Mouse (Mus musculus): ENCODE measurements around the gene Uvrag.

Gene Uvrag

GRCm38 (mm10) chr7:98924380-98924869 lies 216.5 kb downstream of the Uvrag start:
- no peak for TF ChIP-seq POU5F1 (IDR thresholded peaks at IDR 0.05; ENCODE audit: borderline replicate concordance, low read length)
- TF ChIP-seq CTCF (conservative IDR thresholded peaks at IDR 0.05; ENCODE audit: low read length): no peak
- TF ChIP-seq NANOG (IDR thresholded peaks at IDR 0.05; ENCODE audit: borderline replicate concordance, low read length): no peak
- H3K36me3 ChIP-seq (ENCODE audit: insufficient read depth, low read length): no peaks in the 10 kb centered on the region
- no peaks in the 10 kb centered on the region for H3K27me3 ChIP-seq (ENCODE audit: insufficient read depth, low read length)
- no peak overlapping the region for H3K4me3 ChIP-seq (replicated peaks; ENCODE audit: low read length)
- no peaks in the 10 kb centered on the region for H3K9me3 ChIP-seq (ENCODE audit: low read length)
- peaks cover 10% of the 10 kb centered on the region for H3K4me1 ChIP-seq (replicated peaks; ENCODE audit: low read depth, low read length)

- Histone ChIP-seq H3K9me3 (ENCODE audit: low read length) (no peaks in the 10 kb centered on the region), H3K4me3 (replicated peaks; ENCODE audit: low read length) (no peak overlapping the region), H3K36me3 (ENCODE audit: insufficient read depth, low read length) (no peaks in the 10 kb centered on the region), H3K27me3 (ENCODE audit: insufficient read depth, low read length) (no peaks in the 10 kb centered on the region), H3K4me1 (replicated peaks; ENCODE audit: low read depth, low read length) (peaks cover 10% of the 10 kb centered on the region)
- TF ChIP-seq POU5F1 (IDR thresholded peaks at IDR 0.05; ENCODE audit: borderline replicate concordance, low read length) (no peak), NANOG (IDR thresholded peaks at IDR 0.05; ENCODE audit: borderline replicate concordance, low read length) (no peak), CTCF (conservative IDR thresholded peaks at IDR 0.05; ENCODE audit: low read length) (no peak)
Measured at GRCm38 (mm10) chr7:98922984-98923383, 218.0 kb downstream of the Uvrag start.

GRCm38 (mm10) chr7:98917407-98917806 lies 223.5 kb downstream of the Uvrag start:
- no peaks in the 10 kb centered on the region for H3K9me3 ChIP-seq (ENCODE audit: low read length)
- no peaks in the 10 kb centered on the region for H3K36me3 ChIP-seq (ENCODE audit: insufficient read depth, low read length)
- H3K4me1 ChIP-seq (replicated peaks; ENCODE audit: low read depth, low read length): no peaks in the 10 kb centered on the region
- TF ChIP-seq POU5F1 (IDR thresholded peaks at IDR 0.05; ENCODE audit: borderline replicate concordance, low read length) (no peak), CTCF (conservative IDR thresholded peaks at IDR 0.05; ENCODE audit: low read length) (no peak), NANOG (IDR thresholded peaks at IDR 0.05; ENCODE audit: borderline replicate concordance, low read length) (no peak)
- no peak overlapping the region for H3K4me3 ChIP-seq (replicated peaks; ENCODE audit: low read length)
- H3K27me3 ChIP-seq (ENCODE audit: insufficient read depth, low read length): no peaks in the 10 kb centered on the region

- H3K27me3 ChIP-seq (ENCODE audit: insufficient read depth, low read length): no peaks in the 10 kb centered on the region
- H3K36me3 ChIP-seq (ENCODE audit: insufficient read depth, low read length): no peaks in the 10 kb centered on the region
- no peak for TF ChIP-seq NANOG (IDR thresholded peaks at IDR 0.05; ENCODE audit: borderline replicate concordance, low read length)
- TF ChIP-seq POU5F1 (IDR thresholded peaks at IDR 0.05; ENCODE audit: borderline replicate concordance, low read length): no peak
- TF ChIP-seq CTCF (conservative IDR thresholded peaks at IDR 0.05; ENCODE audit: low read length): no peak
- no peak overlapping the region for H3K4me3 ChIP-seq (replicated peaks; ENCODE audit: low read length)
- no peaks in the 10 kb centered on the region for H3K9me3 ChIP-seq (ENCODE audit: low read length)
- no peaks in the 10 kb centered on the region for H3K4me1 ChIP-seq (replicated peaks; ENCODE audit: low read depth, low read length)
Measured at GRCm38 (mm10) chr7:98916581-98916980, 224.4 kb downstream of the Uvrag start.

GRCm38 (mm10) chr7:98912953-98913360 lies 228.0 kb downstream of the Uvrag start:
- TF ChIP-seq CTCF (conservative IDR thresholded peaks at IDR 0.05; ENCODE audit: low read length): no peak
- TF ChIP-seq NANOG (IDR thresholded peaks at IDR 0.05; ENCODE audit: borderline replicate concordance, low read length): no peak
- TF ChIP-seq POU5F1 (IDR thresholded peaks at IDR 0.05; ENCODE audit: borderline replicate concordance, low read length): no peak
- Histone ChIP-seq H3K4me3 (replicated peaks; ENCODE audit: low read length) (no peak overlapping the region), H3K4me1 (replicated peaks; ENCODE audit: low read depth, low read length) (no peaks in the 10 kb centered on the region; the same call in 1 of the 2 replicates), H3K27me3 (ENCODE audit: insufficient read depth, low read length) (no peaks in the 10 kb centered on the region), H3K36me3 (ENCODE audit: insufficient read depth, low read length) (no peaks in the 10 kb centered on the region), H3K9me3 (ENCODE audit: low read length) (no peaks in the 10 kb centered on the region)

- H3K27me3 ChIP-seq (ENCODE audit: insufficient read depth, low read length): no peaks in the 10 kb centered on the region
- no peaks in the 10 kb centered on the region for H3K36me3 ChIP-seq (ENCODE audit: insufficient read depth, low read length)
- TF ChIP-seq POU5F1 (IDR thresholded peaks at IDR 0.05; ENCODE audit: borderline replicate concordance, low read length) (no peak), CTCF (conservative IDR thresholded peaks at IDR 0.05; ENCODE audit: low read length) (no peak), NANOG (IDR thresholded peaks at IDR 0.05; ENCODE audit: borderline replicate concordance, low read length) (no peak)
- no peak overlapping the region for H3K4me3 ChIP-seq (replicated peaks; ENCODE audit: low read length)
- no peaks in the 10 kb centered on the region; the same call in 1 of the 2 replicates for H3K4me1 ChIP-seq (replicated peaks; ENCODE audit: low read depth, low read length)
- no peaks in the 10 kb centered on the region for H3K9me3 ChIP-seq (ENCODE audit: low read length)
Measured at GRCm38 (mm10) chr7:98911276-98911675, 229.7 kb downstream of the Uvrag start.

GRCm38 (mm10) chr7:98910712-98911111 lies 230.2 kb downstream of the Uvrag start:
- Histone ChIP-seq H3K4me1 (replicated peaks; ENCODE audit: low read depth, low read length) (no peaks in the 10 kb centered on the region; the same call in 1 of the 2 replicates), H3K4me3 (replicated peaks; ENCODE audit: low read length) (no peak overlapping the region), H3K36me3 (ENCODE audit: insufficient read depth, low read length) (no peaks in the 10 kb centered on the region), H3K9me3 (ENCODE audit: low read length) (no peaks in the 10 kb centered on the region), H3K27me3 (ENCODE audit: insufficient read depth, low read length) (no peaks in the 10 kb centered on the region)
- TF ChIP-seq POU5F1 (IDR thresholded peaks at IDR 0.05; ENCODE audit: borderline replicate concordance, low read length) (no peak), NANOG (IDR thresholded peaks at IDR 0.05; ENCODE audit: borderline replicate concordance, low read length) (no peak), CTCF (conservative IDR thresholded peaks at IDR 0.05; ENCODE audit: low read length) (no peak)

GRCm38 (mm10) chr7:98910164-98910563 lies 230.8 kb downstream of the Uvrag start:
- H3K4me1 ChIP-seq (replicated peaks; ENCODE audit: low read depth, low read length): no peaks in the 10 kb centered on the region; the same call in 1 of the 2 replicates
- TF ChIP-seq CTCF (conservative IDR thresholded peaks at IDR 0.05; ENCODE audit: low read length) (no peak), POU5F1 (IDR thresholded peaks at IDR 0.05; ENCODE audit: borderline replicate concordance, low read length) (no peak), NANOG (IDR thresholded peaks at IDR 0.05; ENCODE audit: borderline replicate concordance, low read length) (no peak)
- H3K36me3 ChIP-seq (ENCODE audit: insufficient read depth, low read length): no peaks in the 10 kb centered on the region
- H3K27me3 ChIP-seq (ENCODE audit: insufficient read depth, low read length): no peaks in the 10 kb centered on the region
- H3K9me3 ChIP-seq (ENCODE audit: low read length): no peaks in the 10 kb centered on the region
- H3K4me3 ChIP-seq (replicated peaks; ENCODE audit: low read length): no peak overlapping the region

GRCm38 (mm10) chr7:98907476-98907875 lies 233.5 kb downstream of the Uvrag start:
- Histone ChIP-seq H3K4me3 (replicated peaks; ENCODE audit: low read length) (no peak overlapping the region), H3K9me3 (ENCODE audit: low read length) (no peaks in the 10 kb centered on the region), H3K4me1 (replicated peaks; ENCODE audit: low read depth, low read length) (peaks cover 8% of the 10 kb centered on the region), H3K27me3 (ENCODE audit: insufficient read depth, low read length) (no peaks in the 10 kb centered on the region), H3K36me3 (ENCODE audit: insufficient read depth, low read length) (no peaks in the 10 kb centered on the region)
- TF ChIP-seq POU5F1 (IDR thresholded peaks at IDR 0.05; ENCODE audit: borderline replicate concordance, low read length) (no peak), NANOG (IDR thresholded peaks at IDR 0.05; ENCODE audit: borderline replicate concordance, low read length) (no peak), CTCF (conservative IDR thresholded peaks at IDR 0.05; ENCODE audit: low read length) (no peak)
